Mouse (Mus musculus) erythroid progenitor cell, adult 5-6 weeks (primary cell): ENCODE results near the gene Syn3. TPM values are rescaled to one million over a fixed set of nuclear protein-coding genes. Genes with fewer than 3 reads are reported as not detected.
"Not testable (repeated sequence)": the region's sequence is repeated elsewhere in the genome, so short reads cannot be mapped to it uniquely, and the experiment has no call there.

ENCODE experiments used
- ATAC-seq: replicated peaks from 2 replicates; pipeline ENCODE4 v1.8.0; 2016; ENCODE audit warnings: moderate number of reproducible peaks, mild to moderate bottlenecking, moderate TSS enrichment, inconsistent platforms; ENCODE audit not compliant: poor library complexity, low FRiP score, severe bottlenecking
- total RNA-seq, 2 experiments: library from RNA; stranded (forward) in 1 of 2; stranded (reverse) in 1 of 2; fragments of 150-400 nt in 1 of 2; fragments of 186-747, 209-891 nt in 1 of 2; gene quantifications; 2 replicates each; pipeline versions ENCODE4 v1.2.3 to v1.2.4; 2015 to 2017; ENCODE audit warnings: low replicate concordance in 2 of 2

Syn3 gene
- total RNA-seq, 2 experiments from 2014 or later: not detected

GRCm38 (mm10) chr10:86149029-86149818 lies 349.5 kb downstream of the Syn3 start:
- ATAC-seq: no peak

- no peak for ATAC-seq
Measured at GRCm38 (mm10) chr10:86139061-86139681, 359.5 kb downstream of the Syn3 start.

- ATAC-seq: no peak
Measured at GRCm38 (mm10) chr10:86137589-86138173, 361.0 kb downstream of the Syn3 start.

GRCm38 (mm10) chr10:86137106-86137505 lies 361.6 kb downstream of the Syn3 start:
- ATAC-seq: no peak

GRCm38 (mm10) chr10:86136249-86136648 lies 362.4 kb downstream of the Syn3 start:
- ATAC-seq: no peak

GRCm38 (mm10) chr10:86134848-86135247 lies 363.8 kb downstream of the Syn3 start:
- no peak for ATAC-seq

- ATAC-seq: no peak
Measured at GRCm38 (mm10) chr10:86134336-86134735, 364.4 kb downstream of the Syn3 start.

GRCm38 (mm10) chr10:86132420-86132956 lies 366.2 kb downstream of the Syn3 start:
- ATAC-seq: no peak

- no peak for ATAC-seq
Measured at GRCm38 (mm10) chr10:86129046-86129445, 369.6 kb downstream of the Syn3 start.

GRCm38 (mm10) chr10:86126478-86126877 lies 372.2 kb downstream of the Syn3 start:
- no peak for ATAC-seq

GRCm38 (mm10) chr10:86125421-86125820 lies 373.3 kb downstream of the Syn3 start:
- no peak for ATAC-seq

- ATAC-seq: no peak
Measured at GRCm38 (mm10) chr10:86124115-86124514, 374.6 kb downstream of the Syn3 start.

- ATAC-seq: no peak
Measured at GRCm38 (mm10) chr10:86123224-86123623, 375.5 kb downstream of the Syn3 start.

GRCm38 (mm10) chr10:86122456-86122855 lies 376.2 kb downstream of the Syn3 start:
- ATAC-seq: not testable (repeated sequence)

GRCm38 (mm10) chr10:86116268-86116667 lies 382.4 kb downstream of the Syn3 start:
- ATAC-seq: no peak

GRCm38 (mm10) chr10:86114431-86114848 lies 384.3 kb downstream of the Syn3 start:
- ATAC-seq: no peak

GRCm38 (mm10) chr10:86108797-86109196 lies 389.9 kb downstream of the Syn3 start:
- ATAC-seq: no peak

- ATAC-seq: no peak
Measured at GRCm38 (mm10) chr10:86107681-86108080, 391.0 kb downstream of the Syn3 start.

- ATAC-seq: no peak
Measured at GRCm38 (mm10) chr10:86103976-86104375, 394.7 kb downstream of the Syn3 start.

GRCm38 (mm10) chr10:86100281-86100851 lies 398.3 kb downstream of the Syn3 start:
- ATAC-seq: no peak
